Mouse (Mus musculus) E14TG2a.4 (cell line): ENCODE data around the gene Pitpnm3.

Experiments
- CTCF ChIP-seq: conservative IDR thresholded peaks from 2 replicates; pipeline ENCODE4 v1.5.1; 2014; ENCODE audit warnings: low read length
- NANOG ChIP-seq: IDR thresholded peaks from 2 replicates; pipeline ENCODE4 v1.6.1; 2014; ENCODE audit warnings: borderline replicate concordance, low read length, mixed read lengths
- POU5F1 ChIP-seq: IDR thresholded peaks from 2 replicates; pipeline ENCODE4 v1.6.1; 2014; ENCODE audit warnings: low read length, borderline replicate concordance

DNA sequence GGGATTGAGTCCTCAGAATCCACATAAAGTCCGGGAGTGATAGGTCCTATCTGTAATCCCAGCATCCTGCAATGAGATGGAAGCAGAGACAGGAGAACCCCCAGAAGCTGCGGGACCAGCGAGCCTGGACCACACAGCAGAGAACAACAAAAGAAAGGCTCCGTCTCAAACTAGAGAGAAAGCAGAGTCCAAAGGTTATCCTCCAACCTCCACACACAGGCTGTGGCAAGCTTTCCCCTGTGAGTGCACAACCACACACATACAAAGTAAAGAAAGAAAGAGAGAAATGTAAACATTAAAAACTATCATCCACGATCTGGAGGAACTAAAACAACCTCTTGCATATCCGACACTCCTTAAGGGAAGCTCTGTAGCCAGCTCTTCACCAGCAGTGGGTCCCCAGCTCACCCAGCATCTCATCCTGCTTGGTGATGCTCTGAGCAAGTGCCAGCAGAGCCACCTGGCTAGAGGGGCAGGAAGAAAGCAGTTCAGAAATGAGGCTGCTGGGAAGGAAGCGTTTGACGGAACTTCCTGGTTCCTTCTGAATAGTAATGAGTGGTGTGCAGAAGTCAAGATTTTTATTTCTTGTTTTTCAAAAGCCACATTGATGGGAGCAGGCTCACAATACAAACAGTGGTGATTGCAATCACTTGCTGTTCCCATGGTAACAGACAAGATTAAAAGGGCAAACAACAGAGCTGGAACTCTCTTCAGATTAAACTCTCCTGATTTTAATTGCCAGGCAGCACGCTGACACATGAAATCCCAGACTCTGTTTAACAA lies 124.4 kb downstream of the Pitpnm3 start:
- TF ChIP-seq CTCF (no peak), NANOG (no peak), POU5F1 (no peak)
